Mouse (Mus musculus): ENCODE measurements around the gene Rab11a.

Gene Rab11a

DNA sequence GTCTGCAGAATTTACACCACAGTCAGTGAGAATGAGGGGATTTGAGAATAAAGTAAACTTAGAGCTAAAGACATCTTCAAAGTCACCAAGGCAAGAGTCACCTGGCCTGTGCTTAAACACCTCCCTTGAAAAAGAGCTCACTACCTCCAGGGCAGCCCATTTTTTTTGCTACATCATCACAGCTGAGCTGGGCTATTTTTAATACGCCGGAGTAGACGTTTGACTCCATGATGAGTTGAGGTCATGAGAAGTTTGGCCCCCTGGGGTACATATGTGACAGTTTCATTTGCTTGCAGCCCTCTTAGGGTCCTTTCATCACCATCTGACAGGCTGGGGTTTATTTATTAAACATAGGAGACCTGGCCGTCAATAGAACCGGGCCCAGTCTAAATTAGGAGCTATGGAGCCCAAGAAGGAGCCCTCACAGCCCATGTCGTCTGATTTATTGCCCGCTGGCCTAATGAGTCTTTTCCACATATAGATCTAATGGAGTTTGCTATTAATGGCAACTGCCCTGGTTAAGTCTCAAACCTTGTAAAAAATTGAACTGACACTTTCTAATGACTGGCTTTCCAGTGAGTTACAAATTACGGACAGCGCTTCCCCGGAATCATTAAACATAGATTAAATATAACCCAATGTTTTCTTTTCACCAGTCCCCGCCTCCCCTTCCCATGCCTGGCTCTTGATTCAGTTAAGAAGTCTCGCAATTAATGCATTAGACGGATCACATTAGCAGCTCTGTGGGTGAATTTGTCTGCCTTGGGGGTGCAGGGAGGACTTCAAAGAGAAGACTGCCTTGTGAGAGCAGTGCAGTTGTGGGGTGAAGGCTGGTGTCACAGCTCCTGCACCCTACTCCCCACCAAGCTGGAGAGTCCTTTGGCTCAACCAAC is 50.2 kb downstream of the Rab11a start:
- no peak for TF ChIP-seq GATA4 (IDR thresholded peaks at IDR 0.05; ENCODE audit: insufficient replicate concordance, low read length)

DNA sequence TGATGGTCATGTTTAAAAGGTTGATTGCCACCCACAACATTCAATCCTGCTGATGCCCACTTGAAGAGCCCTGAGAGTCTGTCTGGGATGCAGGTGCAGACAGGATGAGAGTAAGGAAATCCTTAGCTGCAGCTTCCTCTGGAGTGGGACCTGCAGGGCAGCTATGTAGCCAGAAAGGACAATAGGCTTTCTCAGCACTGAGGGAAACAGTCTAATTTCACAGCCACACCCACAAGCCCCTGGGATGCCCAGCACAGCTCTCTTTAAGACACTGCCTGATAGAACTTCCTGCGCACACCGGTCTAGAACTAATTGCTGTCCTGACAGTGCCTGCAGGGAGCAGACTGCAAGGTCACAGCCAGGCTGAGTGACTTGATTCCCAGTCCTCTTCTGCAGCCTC is 69.6 kb downstream of the Rab11a start:
- no peak for TF ChIP-seq GATA4 (IDR thresholded peaks at IDR 0.05; ENCODE audit: insufficient replicate concordance, low read length)

DNA sequence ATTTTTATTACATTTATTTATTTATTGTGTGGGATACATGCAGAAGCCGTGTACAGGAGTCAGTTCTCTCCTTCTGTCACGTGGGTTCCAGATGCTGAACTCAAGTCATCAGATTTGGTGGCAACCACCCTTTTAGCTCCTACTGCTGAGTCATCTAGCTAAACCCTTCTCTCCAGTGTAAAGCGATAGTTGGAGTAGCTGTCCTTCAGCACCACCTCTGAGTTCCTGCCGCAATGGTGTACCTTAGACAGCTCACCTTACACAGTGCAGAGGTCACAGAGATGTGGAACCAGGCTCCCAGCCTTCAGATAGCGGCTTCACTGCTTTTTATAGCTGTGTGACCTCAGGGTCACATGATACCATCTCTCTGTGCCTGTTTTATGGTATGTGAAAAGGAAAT is 70.0 kb downstream of the Rab11a start:
- TF ChIP-seq GATA4 (IDR thresholded peaks at IDR 0.05; ENCODE audit: insufficient replicate concordance, low read length) = no peak

DNA sequence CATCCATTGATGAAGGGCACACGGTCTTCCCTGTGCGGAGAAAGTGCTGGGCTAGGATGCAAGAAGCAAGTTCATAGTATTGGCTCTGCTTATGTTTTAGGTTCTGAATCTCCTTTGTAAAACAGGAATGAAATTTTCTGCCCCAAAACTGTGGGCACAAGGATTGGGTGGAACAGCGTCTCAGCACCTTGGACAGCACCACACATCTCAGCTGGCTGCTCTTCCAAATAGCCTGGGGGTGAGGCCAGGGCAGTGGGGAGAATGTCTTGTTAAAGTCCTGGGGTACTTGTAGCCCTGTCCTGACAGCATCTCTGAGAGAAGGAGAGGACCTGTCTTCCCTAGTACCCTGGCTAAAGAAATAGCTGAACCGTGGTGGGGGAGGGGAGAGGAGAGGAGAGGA is 71.0 kb downstream of the Rab11a start:
- TF ChIP-seq GATA4 (IDR thresholded peaks at IDR 0.05; ENCODE audit: insufficient replicate concordance, low read length) = no peak
